Mouse (Mus musculus): ENCODE data around the gene Plekhh3.

Gene Plekhh3

DNA sequence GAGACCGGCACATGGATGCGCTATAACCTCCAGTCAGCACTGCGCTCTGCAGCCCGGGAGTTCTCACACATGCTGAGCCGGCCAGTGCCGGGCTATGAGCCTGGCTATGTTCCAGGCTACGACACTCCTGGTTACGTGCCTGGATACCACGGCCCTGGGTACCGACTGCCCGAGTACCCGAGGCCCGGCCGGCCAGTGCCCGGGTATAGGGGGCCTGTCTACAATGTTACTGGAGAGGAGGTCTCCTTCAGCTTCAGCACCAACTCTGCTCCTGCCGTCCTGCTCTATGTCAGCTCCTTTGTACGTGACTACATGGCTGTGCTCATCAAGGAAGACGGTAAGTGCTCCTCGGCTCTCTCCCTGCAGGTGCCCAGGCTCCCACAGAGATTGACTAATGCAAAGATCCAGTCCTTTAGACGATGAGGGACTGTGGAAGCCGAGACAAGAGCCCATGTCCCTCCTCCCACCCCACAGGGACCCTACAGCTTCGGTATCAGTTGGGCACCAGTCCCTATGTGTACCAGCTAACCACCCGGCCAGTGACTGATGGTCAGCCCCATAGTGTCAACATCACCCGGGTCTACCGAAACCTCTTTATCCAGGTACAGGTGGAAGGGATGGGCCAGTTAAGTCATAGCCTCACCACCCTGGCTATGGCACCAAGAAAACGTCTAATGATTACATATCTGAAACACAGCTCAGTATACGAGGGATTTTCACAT is 15.5 kb upstream of the Plekhh3 start:
- DNase-seq (ENCODE audit: low read depth, low spot score), result no peak

DNA sequence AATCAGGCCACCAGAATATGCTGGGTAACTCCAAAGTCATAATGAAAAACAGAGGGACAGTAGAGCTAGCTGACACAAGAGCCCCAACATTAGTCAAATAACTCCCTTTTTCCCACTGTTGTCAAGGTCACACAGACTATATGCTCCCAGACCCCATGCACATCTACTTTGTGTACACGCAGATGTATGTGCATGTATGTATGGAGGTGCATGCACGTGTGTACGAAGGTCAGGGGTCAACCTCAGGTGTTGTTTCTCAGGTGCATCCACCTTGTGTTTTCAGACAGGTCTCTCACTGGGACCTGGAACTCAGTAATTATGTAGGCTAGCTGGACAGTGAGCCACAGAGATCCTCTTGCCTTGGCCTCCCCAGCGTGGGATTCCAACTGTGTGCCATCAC is 14.3 kb upstream of the Plekhh3 start:
- no peak for DNase-seq (ENCODE audit: low read depth, low spot score)

DNA sequence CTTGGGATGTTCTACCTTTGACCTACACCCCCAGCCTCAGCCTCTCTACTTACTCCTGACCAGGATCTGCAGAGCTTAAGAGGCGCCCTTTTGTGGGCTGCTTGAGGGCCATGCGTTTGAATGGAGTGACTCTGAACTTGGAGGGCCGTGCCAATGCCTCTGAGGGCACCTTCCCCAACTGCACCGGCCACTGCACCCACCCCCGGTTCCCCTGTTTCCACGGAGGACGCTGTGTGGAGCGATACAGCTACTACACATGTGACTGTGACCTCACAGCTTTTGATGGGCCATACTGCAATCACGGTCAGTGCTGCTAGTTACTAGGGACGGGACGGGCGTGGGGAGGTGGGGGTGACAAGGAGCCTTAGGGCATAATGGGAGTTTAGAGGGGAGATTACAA is 13.8 kb upstream of the Plekhh3 start:
- DNase-seq (ENCODE audit: low read depth, low spot score), result no peak

DNA sequence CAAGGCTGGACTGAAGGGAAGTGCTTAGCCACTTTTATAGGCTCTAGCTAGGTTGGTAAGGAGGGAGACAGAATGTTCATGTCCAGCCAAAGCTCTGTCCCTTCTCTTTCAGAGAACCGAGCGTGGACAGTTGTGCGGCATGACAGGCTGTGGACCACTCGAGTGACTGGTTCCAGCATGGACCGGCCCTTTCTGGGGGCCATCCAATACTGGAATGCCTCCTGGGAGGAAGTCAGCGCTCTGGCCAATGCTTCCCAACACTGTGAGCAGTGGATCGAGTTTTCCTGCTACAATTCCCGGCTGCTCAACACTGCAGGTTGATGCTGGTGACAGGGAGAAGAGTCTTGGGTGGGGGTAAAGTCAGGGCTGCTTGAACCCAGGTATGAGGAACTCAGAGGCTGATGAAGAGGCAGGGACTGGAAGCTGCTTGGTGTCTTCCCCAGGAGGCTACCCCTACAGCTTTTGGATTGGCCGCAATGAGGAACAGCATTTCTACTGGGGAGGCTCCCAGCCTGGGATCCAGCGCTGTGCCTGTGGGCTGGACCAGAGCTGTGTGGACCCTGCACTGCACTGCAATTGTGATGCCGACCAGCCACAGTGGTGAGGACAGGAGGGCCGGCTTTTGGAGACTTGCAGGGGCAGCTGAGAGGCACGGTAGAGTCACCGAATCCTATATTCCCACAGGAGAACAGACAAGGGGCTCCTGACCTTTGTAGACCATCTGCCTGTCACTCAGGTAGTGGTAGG is 11.8 kb upstream of the Plekhh3 start:
- DNase-seq (ENCODE audit: low read depth, low spot score), result no peak

DNA sequence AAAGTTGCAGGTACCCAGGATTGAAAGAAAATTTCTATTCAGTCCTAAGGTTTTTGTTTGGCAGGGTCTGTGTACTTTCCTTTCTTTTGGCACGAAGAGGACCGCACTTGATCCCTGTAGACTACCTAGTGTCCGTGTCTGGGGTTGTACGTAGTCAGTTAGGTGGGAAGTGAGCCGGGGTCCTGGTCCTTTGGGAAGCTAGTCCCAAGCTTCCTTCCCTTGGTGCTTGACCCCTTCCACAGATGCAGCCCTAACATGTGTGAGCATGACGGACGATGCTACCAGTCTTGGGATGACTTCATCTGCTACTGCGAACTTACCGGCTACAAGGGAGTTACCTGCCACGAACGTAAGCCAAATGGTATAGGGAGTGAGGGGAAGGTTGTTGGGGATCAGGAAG is 10.8 kb upstream of the Plekhh3 start:
- DNase-seq (ENCODE audit: low read depth, low spot score), result no peak

DNA sequence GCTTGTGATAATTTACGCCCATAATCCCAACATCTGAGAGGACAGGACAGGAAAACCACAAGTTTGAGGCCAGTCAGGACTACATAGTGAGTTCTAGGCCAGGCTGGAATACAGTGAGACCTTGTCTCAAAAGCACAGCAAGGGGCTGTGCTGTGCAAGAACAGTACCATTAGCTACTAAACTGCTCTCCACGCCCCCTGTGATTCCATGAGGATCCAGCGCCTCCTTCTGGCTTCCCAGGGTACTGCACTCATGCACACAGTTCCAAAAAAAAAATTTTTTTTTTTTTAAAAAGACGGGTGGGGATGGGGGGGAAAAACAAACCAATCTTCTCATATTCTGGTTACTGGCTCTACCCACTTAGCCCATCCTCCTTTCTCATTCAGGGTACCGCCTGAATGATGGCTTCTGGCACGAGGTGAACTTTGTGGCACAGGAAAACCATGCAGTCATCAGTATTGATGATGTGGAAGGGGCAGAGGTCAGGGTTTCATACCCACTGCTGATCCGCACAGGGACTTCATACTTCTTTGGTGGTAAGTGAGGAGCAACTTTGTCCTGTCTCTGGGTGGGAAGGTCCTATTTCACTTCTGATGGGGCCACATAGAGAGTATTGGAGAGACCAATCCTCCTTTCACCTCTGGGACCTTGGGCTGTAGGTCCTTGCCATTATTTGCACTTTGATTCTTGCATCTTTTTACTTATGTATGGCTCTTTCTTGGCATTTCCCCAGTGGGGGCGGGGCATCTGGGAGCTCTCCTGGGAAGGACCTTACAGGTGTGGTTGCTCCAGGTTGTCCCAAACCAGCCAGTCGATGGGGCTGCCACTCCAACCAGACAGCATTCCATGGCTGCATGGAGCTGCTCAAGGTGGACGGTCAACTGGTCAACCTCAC is 9.9 kb upstream of the Plekhh3 start:
- no peak for DNase-seq (ENCODE audit: low read depth, low spot score)

DNA sequence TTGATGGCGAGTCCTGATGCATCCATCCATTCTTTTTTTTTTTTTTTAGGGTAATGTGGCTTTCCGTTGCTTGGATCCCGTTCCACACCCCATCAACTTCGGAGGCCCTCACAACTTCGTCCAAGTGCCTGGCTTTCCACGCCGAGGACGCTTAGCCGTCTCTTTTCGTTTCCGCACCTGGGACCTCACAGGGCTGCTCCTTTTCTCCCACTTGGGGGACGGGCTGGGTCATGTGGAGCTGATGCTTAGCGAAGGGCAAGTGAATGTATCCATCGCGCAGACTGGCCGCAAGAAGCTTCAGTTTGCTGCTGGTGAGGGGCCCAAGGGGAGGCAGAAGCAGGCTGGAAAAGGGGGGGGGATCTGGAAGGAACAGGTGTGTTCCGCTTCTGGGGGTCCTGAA is 9.1 kb upstream of the Plekhh3 start:
- no peak for DNase-seq (ENCODE audit: low read depth, low spot score)

DNA sequence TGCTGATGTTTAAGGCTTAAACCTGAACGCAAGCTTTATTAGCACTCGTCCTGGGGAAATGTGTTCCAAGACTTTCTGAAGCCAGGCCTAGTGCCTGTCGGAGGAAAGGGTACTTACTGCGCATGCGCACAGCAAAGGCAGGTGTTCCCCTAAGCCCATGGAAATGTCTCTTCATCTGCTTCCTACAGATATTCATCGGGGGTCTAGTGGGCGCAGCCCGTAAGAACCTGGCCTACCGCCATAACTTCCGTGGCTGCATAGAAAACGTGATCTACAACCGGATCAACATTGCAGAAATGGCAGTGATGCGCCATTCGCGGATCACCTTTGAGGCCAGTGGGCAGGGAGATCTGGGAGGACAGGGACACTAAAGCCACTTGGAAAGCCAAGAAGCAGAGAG is 8.2 kb upstream of the Plekhh3 start:
- no peak for DNase-seq (ENCODE audit: low read depth, low spot score)

DNA sequence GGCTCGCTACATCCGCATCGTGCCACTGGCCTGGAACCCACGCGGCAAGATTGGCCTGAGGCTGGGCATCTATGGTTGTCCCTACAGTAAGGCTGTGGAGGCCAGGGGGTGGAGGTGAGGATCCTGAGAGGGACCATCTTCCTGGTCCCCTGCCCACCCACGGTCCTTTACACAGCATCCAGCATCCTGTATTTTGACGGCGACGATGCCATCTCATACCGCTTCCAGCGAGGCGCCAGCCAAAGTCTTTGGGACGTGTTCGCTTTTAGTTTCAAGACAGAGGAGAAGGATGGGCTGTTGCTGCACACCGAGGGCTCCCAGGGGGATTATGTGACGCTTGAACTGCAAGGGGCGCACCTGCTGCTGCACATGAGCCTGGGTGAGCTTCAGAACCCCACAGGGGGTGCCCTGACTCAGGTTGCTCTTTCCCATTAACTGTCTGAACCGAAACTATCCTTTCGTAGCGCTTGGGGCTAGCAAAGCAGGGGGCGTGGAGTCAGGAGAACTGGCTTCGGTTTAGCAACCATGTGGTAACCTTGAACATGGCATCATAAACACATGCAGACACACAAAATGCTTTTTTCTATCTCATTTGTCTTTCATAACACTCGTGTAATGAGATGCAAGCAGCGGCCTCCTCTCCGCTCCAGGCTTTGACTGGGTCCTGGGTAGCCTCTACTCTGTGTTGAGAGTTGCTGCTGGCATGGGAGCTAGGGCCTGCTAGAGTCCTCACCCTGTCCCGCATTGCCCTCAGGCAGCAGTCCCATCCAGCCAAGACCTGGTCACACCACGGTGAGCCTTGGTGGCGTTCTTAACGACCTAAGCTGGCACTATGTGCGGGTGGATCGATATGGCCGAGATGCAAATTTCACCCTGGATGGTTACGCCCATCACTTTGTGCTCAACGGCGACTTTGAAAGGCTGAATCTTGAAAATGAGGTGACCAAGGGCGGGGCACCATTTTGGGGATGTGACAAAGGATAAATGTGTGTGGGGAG is 7.2 kb upstream of the Plekhh3 start:
- peak; percentile 89 for DNase-seq (ENCODE audit: low read depth, low spot score)

DNA sequence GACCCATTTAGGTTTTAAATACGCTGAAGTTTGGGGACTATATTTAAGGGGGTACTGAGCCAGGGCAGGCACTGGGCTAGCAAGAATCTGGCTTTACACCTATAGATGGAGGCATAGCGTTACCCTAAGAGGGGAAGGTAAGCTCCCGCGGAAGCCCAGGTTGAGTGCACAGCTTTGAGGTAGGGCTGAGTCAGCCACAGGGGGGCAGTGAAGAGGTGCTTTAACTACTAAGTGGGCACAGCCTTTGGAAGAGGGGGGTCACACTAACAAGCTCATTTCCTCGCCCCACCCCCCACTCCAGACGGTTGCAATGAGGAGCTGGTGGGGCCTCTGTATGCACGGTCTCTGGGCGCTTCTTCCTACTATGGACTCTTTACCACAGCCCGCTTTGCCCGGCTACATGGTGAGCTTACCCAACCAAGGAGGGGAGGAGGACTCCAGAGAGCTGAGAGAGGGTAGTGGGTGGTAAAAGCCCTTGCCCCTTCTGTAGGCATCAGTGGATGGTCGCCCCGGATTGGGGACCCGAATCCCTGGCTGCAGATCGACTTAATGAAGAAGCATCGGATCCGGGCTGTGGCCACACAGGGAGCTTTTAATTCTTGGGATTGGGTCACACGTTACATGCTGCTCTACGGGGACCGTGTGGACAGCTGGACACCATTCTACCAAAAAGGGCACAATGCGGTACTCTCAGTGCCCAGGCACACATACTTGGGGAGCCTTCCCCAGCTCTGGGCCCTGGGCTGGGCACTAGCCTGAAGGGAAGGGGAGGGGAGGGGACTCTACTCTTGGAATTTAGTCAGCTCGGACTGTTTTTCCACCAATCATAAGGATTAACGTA is 6.0 kb upstream of the Plekhh3 start:
- peak; percentile 95 for DNase-seq (ENCODE audit: low read depth, low spot score)

DNA sequence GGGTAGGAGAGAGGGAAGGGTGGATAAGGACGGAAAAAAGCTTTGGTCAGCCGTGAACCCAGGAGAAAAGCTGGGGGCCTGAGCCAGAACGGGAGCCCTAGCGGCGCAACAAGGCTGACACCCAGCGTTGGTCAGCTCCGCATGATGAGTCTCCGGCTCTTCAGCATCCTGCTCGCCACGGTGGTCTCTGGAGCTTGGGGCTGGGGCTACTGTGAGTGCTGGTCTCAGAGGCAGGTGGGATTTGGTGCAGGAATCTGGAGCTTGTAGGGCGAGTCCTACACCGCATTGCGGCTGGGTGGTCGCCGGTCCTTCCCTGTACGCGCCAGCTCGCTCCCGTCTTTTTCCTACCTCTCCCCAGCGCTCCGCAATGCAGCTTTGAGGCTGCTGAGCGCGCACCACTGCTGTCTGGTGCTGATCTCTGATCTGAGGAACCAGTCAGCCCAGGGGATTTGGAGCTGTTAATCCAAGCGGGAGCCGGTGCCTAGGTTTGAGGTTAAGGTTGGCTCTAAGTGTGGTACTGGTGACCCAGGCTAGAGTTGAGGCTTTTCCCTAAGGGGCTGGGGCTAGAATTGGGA is 5.1 kb upstream of the Plekhh3 start:
- peak; percentile 81 for DNase-seq (ENCODE audit: low read depth, low spot score)

DNA sequence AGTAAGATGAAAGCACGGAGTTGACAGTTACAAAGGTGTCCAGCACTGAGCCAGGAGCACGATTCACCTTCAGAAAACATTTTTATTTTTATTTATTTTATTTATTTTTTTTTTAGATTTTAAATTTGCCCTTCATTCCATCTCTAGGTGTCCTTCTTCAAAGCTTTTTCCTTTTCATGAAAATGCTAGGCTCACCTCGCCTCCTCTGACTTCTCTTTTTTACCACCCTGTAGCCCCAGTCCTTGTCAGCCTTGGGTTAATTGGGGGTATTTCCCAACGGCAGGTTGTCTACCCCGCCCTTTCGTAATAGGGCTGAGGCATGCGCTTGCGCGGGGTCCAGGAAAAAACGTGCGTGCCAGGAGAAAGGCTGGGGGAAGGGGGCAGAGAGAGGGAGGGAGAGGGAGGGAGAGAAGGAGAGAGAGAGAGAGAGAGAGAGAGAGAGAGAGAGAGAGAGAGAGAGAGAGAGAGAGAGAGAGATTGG is 4.5 kb upstream of the Plekhh3 start:
- peak; percentile 89 for DNase-seq (ENCODE audit: low read depth, low spot score)

DNA sequence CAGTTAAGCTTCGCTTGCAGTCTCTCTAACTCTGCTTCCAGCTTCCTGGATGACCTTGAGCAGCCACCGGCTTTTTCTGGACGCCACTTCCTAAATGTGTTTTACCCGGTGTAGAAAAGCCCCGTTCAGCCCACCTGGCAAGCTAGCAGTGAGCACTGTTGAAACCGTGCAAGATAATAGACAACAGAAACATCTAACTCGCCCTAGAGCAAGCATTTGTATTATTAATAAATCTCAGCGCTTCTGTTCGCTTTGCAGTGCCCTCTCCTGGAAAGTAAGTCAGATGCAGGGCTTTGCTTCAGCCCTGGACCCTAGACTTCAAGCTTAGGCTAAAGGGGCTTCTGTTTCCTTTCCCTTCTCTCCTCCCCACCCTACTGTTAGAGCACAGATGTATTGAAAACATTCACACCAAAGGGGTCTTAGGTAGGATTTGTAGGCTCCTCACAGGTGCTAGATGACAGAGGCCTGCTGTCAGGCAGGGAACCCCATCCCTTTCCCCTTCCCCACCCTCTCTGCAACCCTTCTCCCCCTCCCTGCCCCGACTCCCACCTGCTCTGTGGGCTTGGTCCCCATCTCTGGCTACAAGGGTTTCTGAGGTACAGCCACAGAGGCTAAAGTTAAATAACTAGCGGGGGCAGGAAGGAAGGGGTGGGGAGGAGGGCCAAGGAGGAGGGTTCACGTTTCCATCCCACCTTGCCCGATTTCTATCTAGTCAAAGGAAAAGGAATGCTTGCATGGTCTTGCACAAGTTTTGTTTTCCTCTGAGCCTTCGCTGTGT is 3.9 kb upstream of the Plekhh3 start, which contains the start of gene Ccr10:
Ccr10 (minus strand) TSS at position 593 of the 778 bp plus-strand sequence.
- DNase-seq (ENCODE audit: low read depth, low spot score), result peak; percentile 83

DNA sequence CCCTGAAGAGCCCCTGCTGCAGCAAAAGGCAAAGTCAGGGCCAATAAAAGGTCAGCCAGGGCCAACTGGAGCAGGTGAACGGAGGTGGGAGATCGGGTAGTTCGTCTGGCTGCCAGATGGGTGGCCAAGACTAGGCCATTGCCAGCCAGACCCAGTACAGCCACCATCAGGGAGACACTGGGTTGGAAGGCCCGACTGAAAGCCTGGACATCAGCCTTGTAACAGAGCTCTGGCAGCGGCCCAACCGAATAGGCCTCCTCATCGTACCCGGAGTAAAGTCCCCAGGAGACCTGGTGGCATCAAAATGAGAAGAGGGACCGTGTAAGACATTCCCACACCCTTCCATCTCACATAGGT is 3.2 kb upstream of the Plekhh3 start:
- peak; percentile 65 for DNase-seq (ENCODE audit: low read depth, low spot score)

DNA sequence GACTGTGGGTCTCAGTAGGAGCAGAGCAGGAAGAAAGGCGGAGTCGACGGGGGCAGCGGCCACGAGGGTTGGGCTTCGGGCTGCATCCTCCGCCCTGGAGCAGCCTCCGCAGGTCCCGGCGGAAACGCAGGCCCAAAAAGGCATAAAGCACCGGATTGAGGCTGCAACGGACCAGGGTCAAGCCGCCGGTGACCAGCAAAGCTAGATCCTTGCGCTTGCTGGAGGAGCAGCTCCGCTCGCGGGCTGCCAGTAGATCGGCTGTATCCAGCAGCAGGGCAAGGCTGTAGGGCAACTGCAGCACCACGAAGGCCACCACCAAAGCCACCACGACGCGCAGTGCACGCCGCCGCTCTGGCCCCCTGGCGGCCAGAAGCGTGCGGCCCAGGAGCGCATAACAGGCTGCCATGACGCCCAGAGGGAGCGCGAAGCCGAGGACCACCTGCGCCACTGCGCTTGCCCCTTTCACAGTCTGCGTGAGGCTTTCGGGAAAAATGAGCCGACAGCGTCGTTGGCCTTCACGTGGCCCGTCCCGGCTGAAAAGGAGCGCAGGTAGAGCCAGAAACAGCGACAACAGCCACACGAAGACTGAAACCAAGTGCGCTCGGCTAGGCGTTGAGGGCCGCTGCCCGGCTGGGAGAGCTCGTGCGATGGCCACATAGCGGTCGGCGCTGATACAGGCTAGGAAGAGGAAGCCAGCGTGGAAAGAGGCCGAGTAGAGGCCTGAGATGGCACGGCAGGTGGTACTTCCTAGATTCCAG is 2.7 kb upstream of the Plekhh3 start:
- DNase-seq (ENCODE audit: low read depth, low spot score), result peak; percentile 95

DNA sequence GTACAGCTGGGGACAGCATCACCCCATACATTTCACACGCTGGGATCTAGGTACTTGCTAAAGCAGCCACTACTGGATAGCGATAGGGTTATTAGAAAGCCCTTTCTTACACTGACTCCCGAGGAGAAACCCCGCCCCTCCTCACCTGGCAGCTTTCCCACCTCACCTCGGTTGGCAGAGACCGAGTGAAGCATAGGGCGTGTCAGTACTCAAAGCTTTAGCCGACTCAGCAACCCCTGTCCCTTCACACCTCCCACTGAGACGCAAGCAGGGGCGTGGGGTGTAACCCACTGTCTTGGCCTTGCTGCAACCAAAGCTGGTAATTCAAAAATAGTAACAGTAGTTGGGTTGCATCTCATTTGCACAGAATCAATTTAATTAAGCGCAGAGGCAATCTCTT is 2.0 kb upstream of the Plekhh3 start:
- DNase-seq (ENCODE audit: low read depth, low spot score), result no peak

DNA sequence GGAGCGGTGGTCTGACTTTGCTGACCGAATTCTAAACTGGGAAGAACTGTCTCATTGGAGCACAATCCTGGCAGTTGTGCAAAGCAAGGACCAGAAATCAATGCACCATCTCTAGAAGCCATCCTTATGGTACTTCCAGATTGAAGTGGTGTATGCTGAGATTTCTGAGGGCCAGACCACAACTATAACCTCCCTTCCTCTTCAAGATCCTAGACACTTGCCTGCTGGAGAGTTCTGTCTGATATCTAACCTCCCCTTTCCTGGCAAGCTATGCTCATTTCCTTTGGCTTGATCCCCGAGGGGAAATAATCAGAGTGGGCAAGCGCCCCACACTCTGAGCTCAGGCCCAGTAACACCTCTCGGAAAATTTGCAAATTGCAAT is 1.3 kb upstream of the Plekhh3 start:
- no peak for DNase-seq (ENCODE audit: low read depth, low spot score)
